Mouse (Mus musculus) testis, adult 2 months (tissue): ENCODE results near the gene Gm28551.

Source experiments
- CTCF ChIP-seq: fragments of 200-500 bp; IDR thresholded peaks from 2 replicates; pipeline ENCODE4 v1.5.1; 2012; ENCODE audit warnings: low read depth, mild to moderate bottlenecking, inconsistent platforms, low read length, moderate library complexity; ENCODE audit not compliant: control insufficient read depth, insufficient read depth, insufficient replicate concordance
- POLR2A ChIP-seq: fragments of 200-500 bp; IDR thresholded peaks from 2 replicates; pipeline ENCODE4 v1.6.1; 2012; ENCODE audit warnings: low read depth, mild to moderate bottlenecking, inconsistent platforms, low read length, moderate library complexity; ENCODE audit not compliant: control insufficient read depth

DNA sequence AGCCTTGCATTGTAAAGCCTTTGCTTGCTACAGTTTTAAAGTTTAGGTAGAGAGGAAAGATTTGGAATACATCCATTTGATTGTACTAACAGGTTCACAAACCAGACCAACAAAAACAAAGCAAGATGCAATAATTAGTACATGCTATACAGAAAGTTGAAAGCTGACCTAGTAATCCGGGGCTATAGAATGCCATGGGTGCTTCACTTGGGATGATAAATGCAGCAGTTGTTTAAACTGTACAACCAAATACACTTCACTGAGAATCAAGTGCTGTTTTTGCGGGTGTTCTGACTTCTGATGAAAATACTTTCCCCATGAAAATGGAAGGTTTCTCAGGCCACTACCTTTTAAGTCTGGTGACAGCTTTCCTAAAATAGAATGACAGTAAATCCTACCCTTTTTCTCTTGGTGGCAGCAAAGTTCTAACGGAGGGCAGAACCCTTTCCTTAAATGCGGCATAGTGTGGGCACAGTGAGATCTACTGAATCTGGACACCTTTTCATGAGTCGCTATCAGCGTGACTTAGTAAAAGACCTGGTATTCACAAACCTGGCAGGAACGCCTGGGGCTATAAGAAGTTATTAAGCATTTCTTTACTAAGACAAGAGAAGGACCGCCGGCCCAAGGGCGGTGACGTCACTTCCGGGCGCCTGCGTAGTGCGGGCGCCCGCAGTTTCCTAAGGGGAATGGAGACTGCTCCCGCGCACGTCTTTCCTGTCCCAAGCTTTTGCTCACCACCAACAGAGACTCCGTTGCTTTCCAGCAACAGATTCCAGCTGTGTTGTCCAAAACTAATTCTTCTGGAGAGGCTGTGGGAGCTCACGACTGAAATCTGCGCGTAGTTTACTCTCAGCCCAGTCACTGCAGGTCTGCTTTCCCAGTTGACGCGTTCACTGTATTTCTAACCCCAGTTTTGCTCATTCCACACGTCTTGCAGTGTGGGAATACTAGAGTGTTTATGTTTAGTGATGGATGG is 39.2 kb downstream of the Gm28551 start, which contains the start of gene Osgepl1:
- TF ChIP-seq CTCF, result no peak
- peak; percentile 70 for TF ChIP-seq POLR2A
